Mouse (Mus musculus): Measurements from ENCODE around the gene Pard3b. TPM values are rescaled to one million over a fixed set of nuclear protein-coding genes. Genes with fewer than 3 reads are reported as not detected.

The Pard3b gene
- total and polyA plus RNA-seq, 3 experiments = 0.30 to 0.75 (median 0.63) TPM

DNA sequence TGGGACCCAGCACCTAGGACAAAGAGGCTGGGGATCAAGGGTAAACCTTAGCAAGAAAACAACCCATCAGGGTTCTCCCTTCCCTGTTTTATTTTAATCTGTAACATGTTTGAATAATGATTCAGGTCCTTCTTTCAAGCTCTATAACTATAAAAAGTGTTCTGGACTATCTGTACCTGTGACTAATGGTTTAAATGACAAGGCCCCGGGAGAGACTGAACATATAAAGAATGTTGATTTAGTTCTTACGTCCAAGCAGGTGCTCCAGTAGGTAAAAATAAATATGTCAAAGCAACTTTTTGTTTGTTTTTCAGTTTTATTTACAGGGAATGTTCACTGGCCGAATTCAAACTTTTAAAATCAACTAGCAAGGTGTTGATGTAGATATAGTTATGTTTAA lies 544.0 kb downstream of the Pard3b start:
- dilution Hi-C loops (cut with MboI; ENCODE audit: extremely low pct_ligation_motif_present, extremely low pct_unique_long_range_greater_than_20kb, low sequenced_read_pairs) (no loop called here), in situ Hi-C loops (cut with MboI; ENCODE audit: low pct_ligation_motif_present, low pct_unique_long_range_greater_than_20kb, low sequenced_read_pairs) (loop anchor here (25.0 kb wide), 1 partner anchor 530 kb away; the partner anchor contains the start of gene Nrp2)
- Histone ChIP-seq H3K4me3 (replicated peaks in 1 of 3; ENCODE audit: low read depth in 2 of 3, low read length in 2 of 3, poor library complexity in 1 of 3) (no peak overlapping the region), H3K27ac (ENCODE audit: insufficient read depth, low read depth) (no peak overlapping the region), H3K27me3 (replicated peaks) (no peaks in the 10 kb centered on the region), H3K36me3 (replicated peaks in 1 of 2; ENCODE audit: control insufficient read depth in 1 of 2, insufficient read depth in 1 of 2, low read length in 1 of 2) (no peaks in the 10 kb centered on the region), H3K9ac (ENCODE audit: insufficient read depth, low read depth) (no peak overlapping the region), H3K79me2 (replicated peaks; ENCODE audit: control insufficient read depth, extremely low read depth, insufficient read depth, poor library complexity, severe bottlenecking) (no peaks in the 10 kb centered on the region), H3K9me3 (replicated peaks; ENCODE audit: low read length) (no peaks in the 10 kb centered on the region), H3K4me2 (ENCODE audit: insufficient read depth, low read depth, poor library complexity, severe bottlenecking) (no peak overlapping the region), H3K4me1 (ENCODE audit: control insufficient read depth in 1 of 2, insufficient read depth in 2 of 2) (peaks cover 4 to 8% of the 10 kb centered on the region in 2 experiments)
- no peak for TF ChIP-seq ETS1 (conservative IDR thresholded peaks at IDR 0.05; ENCODE audit: low read depth, low read length)
- DNase-seq (ENCODE audit: extremely low read depth) = no peak

DNA sequence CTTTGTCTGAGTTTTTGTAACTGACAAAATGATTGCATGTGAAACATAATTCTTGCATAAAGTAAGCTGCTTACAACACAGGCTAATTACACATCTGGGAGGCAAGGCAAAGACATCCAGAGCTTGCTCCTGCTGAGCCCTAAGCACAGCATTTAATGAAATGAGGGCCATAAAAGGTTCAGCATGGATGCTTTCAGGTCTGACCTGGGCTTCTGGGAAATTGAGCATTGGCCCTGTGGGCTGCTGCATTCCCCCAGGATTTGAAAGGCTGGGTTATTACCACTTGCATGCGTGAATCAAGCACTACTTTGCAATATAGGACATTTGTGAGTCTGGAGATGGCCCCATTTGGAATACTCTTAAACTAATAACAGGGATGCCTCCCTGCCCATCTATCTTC lies 552.2 kb downstream of the Pard3b start:
- Histone ChIP-seq H3K4me1 (ENCODE audit: control insufficient read depth in 1 of 2, insufficient read depth in 2 of 2) (no peaks in the 10 kb centered on the region), H3K9ac (ENCODE audit: insufficient read depth, low read depth) (no peak overlapping the region), H3K4me3 (replicated peaks in 1 of 3; ENCODE audit: low read depth in 2 of 3, low read length in 2 of 3, poor library complexity in 1 of 3) (no peak overlapping the region), H3K36me3 (replicated peaks in 1 of 2; ENCODE audit: control insufficient read depth in 1 of 2, insufficient read depth in 1 of 2, low read length in 1 of 2) (no peaks in the 10 kb centered on the region), H3K9me3 (replicated peaks; ENCODE audit: low read length) (no peaks in the 10 kb centered on the region), H3K79me2 (replicated peaks; ENCODE audit: control insufficient read depth, extremely low read depth, insufficient read depth, poor library complexity, severe bottlenecking) (no peaks in the 10 kb centered on the region), H3K27me3 (replicated peaks) (no peaks in the 10 kb centered on the region), H3K4me2 (ENCODE audit: insufficient read depth, low read depth, poor library complexity, severe bottlenecking) (no peak overlapping the region), H3K27ac (ENCODE audit: insufficient read depth, low read depth) (no peak overlapping the region)
- TF ChIP-seq RCOR1 (conservative IDR thresholded peaks at IDR 0.05; ENCODE audit: low read depth, low read length) = no peak
- no peak for TF ChIP-seq EP300 (IDR thresholded peaks at IDR 0.05; ENCODE audit: low read length)
- TF ChIP-seq MEF2A (IDR thresholded peaks at IDR 0.05; ENCODE audit: borderline replicate concordance, low read depth, low read length) = no peak
- no peak for TF ChIP-seq IRF4 (IDR thresholded peaks at IDR 0.05; ENCODE audit: low read depth, low read length)
- no peak for TF ChIP-seq GABPA (IDR thresholded peaks at IDR 0.05; ENCODE audit: insufficient replicate concordance, low read depth, low read length)
- TF ChIP-seq MAFK (IDR thresholded peaks at IDR 0.05; ENCODE audit: insufficient replicate concordance, low read length) = no peak
- no peak for TF ChIP-seq SIN3A (IDR thresholded peaks at IDR 0.05; ENCODE audit: low read length)
- no peak for TF ChIP-seq ELF1 (IDR thresholded peaks at IDR 0.05; ENCODE audit: low read depth, low read length)
- TF ChIP-seq MAX (IDR thresholded peaks at IDR 0.05; ENCODE audit: low read length) = no peak
- TF ChIP-seq ZNF384 (IDR thresholded peaks at IDR 0.05; ENCODE audit: low read depth, low read length) = no peak
- TF ChIP-seq ZC3H11A (IDR thresholded peaks at IDR 0.05; ENCODE audit: low read depth, low read length) = no peak
- in situ Hi-C loops (cut with MboI; ENCODE audit: low pct_ligation_motif_present, low pct_unique_long_range_greater_than_20kb, low sequenced_read_pairs) (loop anchor here (25.0 kb wide), 1 partner anchor 522 kb away; the partner anchor contains the start of gene Nrp2), dilution Hi-C loops (cut with MboI; ENCODE audit: extremely low pct_ligation_motif_present, extremely low pct_unique_long_range_greater_than_20kb, low sequenced_read_pairs) (no loop called here)
- DNase-seq (ENCODE audit: extremely low read depth) = no peak

DNA sequence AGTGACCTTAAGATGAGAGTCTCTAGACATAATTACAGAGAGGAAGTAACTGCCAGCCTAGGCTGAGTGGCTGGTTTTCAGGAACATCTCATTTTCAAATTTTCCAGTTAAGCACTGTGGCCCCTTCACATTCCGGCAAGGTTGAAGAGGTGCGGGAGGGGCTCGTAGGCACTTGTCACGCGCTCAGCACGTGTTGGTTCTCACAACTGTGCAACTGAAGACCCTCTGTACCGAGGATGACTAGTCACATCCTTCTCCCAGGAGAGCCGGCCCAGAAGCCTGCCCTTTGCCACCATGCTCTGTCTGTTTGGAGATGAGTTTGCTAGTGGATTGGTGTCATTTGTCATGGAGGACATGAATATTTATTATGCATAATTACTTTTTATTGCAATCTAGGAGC lies 558.9 kb downstream of the Pard3b start:
- no peak overlapping the region for H3K27ac ChIP-seq (ENCODE audit: insufficient read depth, low read depth)
- DNase-seq (ENCODE audit: extremely low read depth) = no peak
- H3K9ac ChIP-seq (ENCODE audit: insufficient read depth, low read depth) = no peak overlapping the region
- no peaks in the 10 kb centered on the region for H3K79me2 ChIP-seq (replicated peaks; ENCODE audit: control insufficient read depth, extremely low read depth, insufficient read depth, poor library complexity, severe bottlenecking)
- in situ Hi-C loops (cut with MboI; ENCODE audit: low pct_ligation_motif_present, low pct_unique_long_range_greater_than_20kb, low sequenced_read_pairs) (loop anchor here (25.0 kb wide), 1 partner anchor 515 kb away; the partner anchor contains the start of gene Nrp2), dilution Hi-C loops (cut with MboI; ENCODE audit: extremely low pct_ligation_motif_present, extremely low pct_unique_long_range_greater_than_20kb, low sequenced_read_pairs) (no loop called here)
- H3K4me1 ChIP-seq (ENCODE audit: control insufficient read depth in 1 of 2, insufficient read depth in 2 of 2) = peaks cover 12 to 37% of the 10 kb centered on the region in 2 experiments
- no peaks in the 10 kb centered on the region for H3K36me3 ChIP-seq (replicated peaks in 1 of 2; ENCODE audit: control insufficient read depth in 1 of 2, insufficient read depth in 1 of 2, low read length in 1 of 2)
- H3K4me2 ChIP-seq (ENCODE audit: insufficient read depth, low read depth, poor library complexity, severe bottlenecking) = no peak overlapping the region
- no peak overlapping the region for H3K4me3 ChIP-seq (replicated peaks in 1 of 3; ENCODE audit: low read depth in 2 of 3, low read length in 2 of 3, poor library complexity in 1 of 3)
- no peaks in the 10 kb centered on the region for H3K27me3 ChIP-seq (replicated peaks)
- TF ChIP-seq BHLHE40 (IDR thresholded peaks at IDR 0.05; ENCODE audit: low read depth, low read length) = peak; percentile 40
- TF ChIP-seq SMC3 (IDR thresholded peaks at IDR 0.05; ENCODE audit: low read depth, low read length) = no peak
- no peak for TF ChIP-seq KAT2A (IDR thresholded peaks at IDR 0.05; ENCODE audit: insufficient replicate concordance, low read length)
- no peak for TF ChIP-seq GABPA (IDR thresholded peaks at IDR 0.05; ENCODE audit: insufficient replicate concordance, low read depth, low read length)
- TF ChIP-seq SIN3A (IDR thresholded peaks at IDR 0.05; ENCODE audit: low read length) = no peak
- no peaks in the 10 kb centered on the region for H3K9me3 ChIP-seq (replicated peaks; ENCODE audit: low read length)
